Mouse (Mus musculus): ENCODE measurements around the gene Sh2d3c. TPM values are rescaled to one million over a fixed set of nuclear protein-coding genes. Genes with fewer than 3 reads are reported as not detected.

Gene Sh2d3c
- polyA plus RNA-seq, 1 experiment from 2014 or later: 3.6 TPM

DNA sequence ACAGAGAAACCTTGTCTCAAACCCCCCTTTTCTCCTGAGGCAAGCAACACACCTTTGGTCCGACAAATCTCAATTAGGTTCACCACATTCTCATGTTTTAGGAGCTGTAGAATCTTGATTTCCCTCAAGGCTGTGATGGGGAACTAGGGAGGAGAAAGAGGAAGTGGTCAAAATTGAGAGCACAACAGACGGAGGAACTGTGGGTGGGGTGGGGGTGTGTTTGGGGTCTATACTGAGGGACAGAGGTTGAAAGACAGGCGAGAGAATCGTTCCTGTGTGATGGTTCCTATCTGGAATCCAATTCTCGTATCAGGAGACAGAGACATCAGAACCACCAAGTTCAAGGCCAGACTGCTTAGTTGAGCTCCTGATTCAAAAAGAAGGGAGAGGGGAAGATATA, 10.4 kb upstream of the Sh2d3c start:
- ChIA-PET POLR2A (interaction anchor here (0.7 to 1.4 kb wide), 2 partner anchors 11 to 31 kb away, joined by 3 read pairs; no protein-coding TSS in a partner anchor), CTCF (interaction anchor here (0.9 kb wide), 1 partner anchor 47 kb away, joined by 3 read pairs; the partner anchor contains the start of gene Tor2a)
- TF ChIP-seq CTCF (IDR thresholded peaks at IDR 0.05): no peak
- no peaks in the 10 kb centered on the region for H3K27me3 ChIP-seq
- DNase-seq (ENCODE audit: low read depth, low spot score): no peak
- in situ Hi-C loops (cut with MboI; ENCODE audit: low pct_unique_long_range_greater_than_20kb): loop anchor here (5.0 kb wide), 2 partner anchors 47 to 142 kb away; partner anchors contain the start of gene Tor2a
- ATAC-seq: no peak

DNA sequence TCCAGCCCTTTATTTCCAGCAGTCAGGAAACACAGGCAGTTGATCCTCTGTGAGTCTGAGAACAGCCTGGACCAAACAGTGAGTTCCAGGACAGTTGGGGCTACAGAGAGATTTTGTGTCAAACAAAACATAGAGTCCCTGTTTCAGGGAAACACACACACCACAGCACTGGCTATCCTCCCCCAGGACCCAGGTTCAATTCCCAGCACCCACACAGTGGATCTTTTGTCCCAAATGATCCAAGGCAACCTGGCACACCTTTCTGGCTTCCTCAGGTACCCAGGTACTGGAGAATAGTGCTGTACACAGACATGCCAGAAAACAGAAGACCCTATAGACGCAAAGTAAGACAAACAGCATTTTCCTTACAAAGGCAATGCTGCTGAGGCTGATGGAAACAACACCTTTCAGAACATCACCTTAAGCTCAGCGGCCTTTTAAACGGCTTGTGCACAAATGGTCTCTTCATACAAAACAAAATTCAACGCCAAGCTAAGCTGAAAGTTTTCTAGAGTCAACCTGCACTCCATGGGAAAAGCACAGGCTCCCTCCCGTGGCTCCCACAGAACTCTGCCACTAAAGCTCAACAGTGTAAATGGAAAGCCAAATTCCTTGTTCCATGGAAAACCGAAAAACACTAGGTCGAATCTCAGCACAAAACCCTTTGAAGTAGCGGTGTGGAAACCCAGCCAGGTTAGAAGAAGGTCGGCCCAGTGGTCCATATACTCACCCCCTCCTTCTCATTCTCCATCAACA, 9.4 kb upstream of the Sh2d3c start:
- in situ Hi-C loops (cut with MboI; ENCODE audit: low pct_unique_long_range_greater_than_20kb): loop anchor here (5.0 kb wide), 2 partner anchors 46 to 141 kb away; partner anchors contain the start of gene Tor2a
- no peak for TF ChIP-seq CTCF (IDR thresholded peaks at IDR 0.05)
- DNase-seq (ENCODE audit: low read depth, low spot score) (no peak), ATAC-seq (no peak)
- POLR2A ChIA-PET: interaction anchor here (1.2 to 1.4 kb wide), 3 partner anchors 8 to 130 kb away, joined by 3 to 4 read pairs (median 3); no protein-coding TSS in a partner anchor
- CTCF ChIA-PET: no interaction called here
- H3K27me3 ChIP-seq: no peaks in the 10 kb centered on the region

DNA sequence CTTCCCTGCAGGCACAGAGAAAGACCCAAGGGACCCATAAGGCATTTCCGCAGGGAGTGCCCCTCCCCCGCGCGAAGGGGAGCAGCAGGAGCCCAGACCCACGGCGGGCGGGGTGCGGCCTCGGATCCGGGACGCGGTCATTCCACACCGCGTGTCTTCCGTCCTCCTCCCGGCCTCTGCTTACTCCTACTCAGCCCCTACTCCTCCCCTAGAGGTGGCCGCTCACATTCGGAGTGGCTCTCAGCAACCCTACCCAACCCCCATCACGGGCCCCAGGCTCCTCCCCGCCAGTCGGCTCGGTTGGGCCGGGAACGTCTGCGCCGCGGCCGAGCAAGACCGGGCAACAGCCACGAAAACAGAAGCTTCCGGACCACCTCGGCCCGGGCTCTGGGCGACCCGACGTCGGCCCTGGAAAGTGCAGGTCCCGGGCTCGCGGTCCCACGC, 8.7 kb upstream of the Sh2d3c start:
- ATAC-seq (peak; percentile 27), DNase-seq (ENCODE audit: low read depth, low spot score) (no peak)
- no peaks in the 10 kb centered on the region for H3K27me3 ChIP-seq
- in situ Hi-C loops (cut with MboI; ENCODE audit: low pct_unique_long_range_greater_than_20kb): loop anchor here (5.0 kb wide), 2 partner anchors 45 to 140 kb away; partner anchors contain the start of gene Tor2a
- no peak for TF ChIP-seq CTCF (IDR thresholded peaks at IDR 0.05)
- POLR2A ChIA-PET: interaction anchor here (1.0 to 1.3 kb wide), 3 partner anchors 9 to 129 kb away, joined by 3 to 4 read pairs (median 4); partner anchors contain the start of gene Tor2a
- CTCF ChIA-PET: no interaction called here

DNA sequence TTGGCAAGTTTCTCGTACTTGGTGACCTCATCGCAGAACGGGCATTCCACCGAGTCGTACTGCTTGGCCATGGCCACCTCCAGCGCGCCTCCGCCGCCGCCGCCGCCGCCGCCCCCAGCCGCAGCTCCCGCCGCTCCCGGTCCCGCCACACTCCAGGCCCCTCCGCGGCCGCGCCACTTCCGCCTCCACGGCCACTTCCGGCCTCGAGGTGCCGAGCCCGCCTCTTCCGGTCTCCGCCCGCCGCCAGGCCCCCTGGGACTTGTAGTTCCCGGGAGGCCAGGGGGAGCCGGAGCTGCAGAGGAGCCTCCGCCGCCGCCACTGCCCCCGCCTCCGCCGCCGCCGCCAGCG, 8.3 kb upstream of the Sh2d3c start:
- no peak for DNase-seq (ENCODE audit: low read depth, low spot score)
- in situ Hi-C loops (cut with MboI; ENCODE audit: low pct_unique_long_range_greater_than_20kb): loop anchor here (5.0 kb wide), 2 partner anchors 45 to 140 kb away; partner anchors contain the start of gene Tor2a
- CTCF ChIA-PET: interaction anchor here (1.0 kb wide), 1 partner anchor 38 kb away, joined by 4 read pairs; no protein-coding TSS in a partner anchor
- POLR2A ChIA-PET: interaction anchor here (1.0 to 1.3 kb wide), 3 partner anchors 9 to 129 kb away, joined by 3 to 4 read pairs (median 4); partner anchors contain the start of gene Tor2a
- TF ChIP-seq CTCF (IDR thresholded peaks at IDR 0.05): no peak
- peak; percentile 61 for ATAC-seq
- H3K27me3 ChIP-seq: no peaks in the 10 kb centered on the region

DNA sequence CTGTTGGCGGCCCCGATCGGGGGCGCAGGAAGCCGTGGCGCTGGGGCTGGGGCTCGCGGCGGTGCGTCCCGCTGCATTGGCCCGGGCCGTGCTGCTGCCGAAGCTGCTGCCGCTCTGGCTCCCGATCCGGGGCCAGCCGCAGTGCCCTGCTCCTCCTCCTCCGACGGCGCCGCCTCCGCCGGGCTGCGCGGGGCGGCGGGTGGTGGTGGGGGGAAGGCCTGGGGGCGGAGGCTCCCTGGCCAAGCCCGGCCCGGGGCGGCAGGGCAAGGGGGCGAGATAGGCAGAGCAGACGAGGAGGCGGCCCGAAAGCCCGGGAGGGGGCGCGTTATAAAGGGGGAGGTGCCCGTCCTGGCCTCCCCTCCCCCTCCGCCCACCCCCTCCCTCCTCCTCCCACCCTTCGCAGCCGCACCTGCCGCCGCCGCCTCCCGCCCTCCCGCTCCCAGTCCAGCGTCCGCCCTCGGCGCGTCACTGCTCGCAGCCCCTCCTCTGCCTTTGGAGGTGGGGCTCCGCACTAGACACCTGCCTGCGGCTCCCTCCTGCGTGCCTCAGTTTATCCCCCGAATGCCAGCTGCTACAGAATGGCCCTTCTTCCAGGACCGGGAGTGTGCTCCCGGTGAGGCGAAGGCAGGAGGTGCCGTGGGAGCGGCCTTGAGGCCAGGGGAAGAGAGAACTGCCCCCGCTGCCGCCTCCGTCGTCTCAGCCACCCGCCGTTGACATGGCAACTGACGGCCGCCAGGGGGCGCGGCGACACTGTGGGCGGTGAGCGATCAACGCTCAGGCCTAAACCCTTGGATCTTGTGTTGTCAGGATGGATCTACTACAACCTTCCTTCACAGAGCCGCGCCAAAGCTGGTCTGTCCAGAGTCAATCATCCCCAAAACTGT, 7.7 kb upstream of the Sh2d3c start, which contains the start of gene Cdk9:
Gene Cdk9, minus strand, starts transcription at position 143 of the 884 bp plus-strand sequence.
- ATAC-seq (peak; percentile 70), DNase-seq (ENCODE audit: low read depth, low spot score) (no peak)
- no peaks in the 10 kb centered on the region for H3K27me3 ChIP-seq
- CTCF ChIA-PET: interaction anchor here (0.8 to 1.9 kb wide), 7 partner anchors 24 to 225 kb away, joined by 3 to 14 read pairs (median 4); partner anchors contain the start of gene Tor2a
- no peak for TF ChIP-seq CTCF (IDR thresholded peaks at IDR 0.05)
- in situ Hi-C loops (cut with MboI; ENCODE audit: low pct_unique_long_range_greater_than_20kb): loop anchor here (5.0 kb wide), 2 partner anchors 44 to 139 kb away; partner anchors contain the start of gene Tor2a
- POLR2A ChIA-PET: interaction anchor here (0.6 to 2.8 kb wide), 4 partner anchors 37 to 103 kb away, joined by 4 to 15 read pairs (median 4); partner anchors contain the start of gene Tor2a

DNA sequence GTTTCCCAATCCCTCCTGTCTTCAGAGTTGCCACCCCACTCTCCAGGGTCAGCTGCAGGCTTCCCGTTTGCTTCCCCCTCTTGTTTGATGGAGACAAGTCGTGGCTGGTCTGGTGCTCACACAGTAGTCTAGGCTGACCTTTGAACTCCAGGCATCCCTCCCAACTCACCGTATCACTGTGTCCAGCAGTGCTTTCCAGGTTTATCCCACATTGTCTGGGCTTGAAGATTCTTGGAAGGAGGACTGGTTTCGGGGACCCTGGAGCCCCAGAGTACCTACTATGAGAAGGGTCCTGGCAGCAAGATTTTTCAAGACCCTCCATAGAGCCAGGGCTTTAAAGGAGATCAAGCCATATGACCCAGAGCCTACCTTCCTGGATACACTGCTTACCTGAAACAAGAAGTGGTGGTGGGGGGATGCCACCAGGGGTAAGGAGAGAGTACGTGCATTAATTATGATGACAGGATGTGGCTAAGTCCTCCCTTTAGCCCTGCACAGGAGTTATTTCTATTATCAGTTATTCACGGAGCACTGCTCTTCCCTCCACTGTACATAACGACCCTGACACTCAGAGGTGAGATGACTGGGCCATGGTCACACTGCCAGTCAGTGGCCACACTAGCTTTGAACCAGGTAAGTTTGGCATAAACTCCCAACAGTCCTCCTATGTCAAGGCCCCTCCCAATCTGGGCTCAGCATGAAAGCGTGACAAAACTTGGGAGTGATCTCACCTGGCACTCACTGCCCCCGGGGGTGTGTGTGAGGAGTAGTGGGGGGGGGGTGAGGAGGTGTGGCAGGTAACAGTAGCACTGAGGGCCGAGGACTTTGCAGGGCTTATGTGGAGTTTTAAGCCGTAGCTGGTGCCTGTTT, 6.5 kb upstream of the Sh2d3c start:
- DNase-seq (ENCODE audit: low read depth, low spot score) (no peak), ATAC-seq (no peak)
- in situ Hi-C loops (cut with MboI; ENCODE audit: low pct_unique_long_range_greater_than_20kb): loop anchor here (5.0 kb wide), 2 partner anchors 43 to 138 kb away; partner anchors contain the start of gene Tor2a
- no peak for TF ChIP-seq CTCF (IDR thresholded peaks at IDR 0.05)
- H3K27me3 ChIP-seq: no peaks in the 10 kb centered on the region
- CTCF ChIA-PET: interaction anchor here (0.8 to 3.7 kb wide), 10 partner anchors 15 to 224 kb away, joined by 3 to 27 read pairs (median 4); partner anchors contain the start of gene Tor2a
- POLR2A ChIA-PET: interaction anchor here (0.5 to 2.8 kb wide), 3 partner anchors 35 to 198 kb away, joined by 4 to 15 read pairs (median 4); partner anchors contain the start of gene Tor2a

DNA sequence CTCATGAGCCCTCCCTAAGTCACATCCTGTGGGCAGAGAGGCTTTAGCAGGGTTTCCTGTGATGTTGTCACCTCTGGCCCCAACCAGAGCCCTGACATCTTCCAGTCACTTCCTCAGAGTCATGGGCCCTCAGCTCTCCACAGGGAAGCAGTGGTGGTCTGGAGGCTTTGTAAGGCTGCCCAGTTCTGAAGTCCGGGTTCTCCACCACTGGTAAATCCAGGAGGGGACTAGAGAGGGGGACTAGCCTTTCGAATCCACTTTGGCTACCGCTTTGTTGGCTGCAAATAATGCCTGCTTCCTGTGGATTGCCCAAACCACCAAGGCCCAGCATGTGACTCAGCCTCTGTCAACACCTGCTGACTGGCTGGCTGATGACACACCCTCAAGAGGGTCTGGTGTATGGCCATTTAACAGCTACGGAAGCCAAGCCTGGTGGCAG, 5.8 kb upstream of the Sh2d3c start:
- ATAC-seq (no peak), DNase-seq (ENCODE audit: low read depth, low spot score) (no peak)
- ChIA-PET CTCF (interaction anchor here (1.0 to 3.7 kb wide), 4 partner anchors 14 to 143 kb away, joined by 3 to 27 read pairs (median 4); partner anchors contain the start of gene Tor2a), POLR2A (interaction anchor here (2.8 kb wide), 1 partner anchor 41 kb away, joined by 15 read pairs; the partner anchor contains the start of gene Tor2a)
- no peaks in the 10 kb centered on the region for H3K27me3 ChIP-seq
- TF ChIP-seq CTCF (IDR thresholded peaks at IDR 0.05): no peak
- in situ Hi-C loops (cut with MboI; ENCODE audit: low pct_unique_long_range_greater_than_20kb): loop anchor here (5.0 kb wide), 2 partner anchors 42 to 137 kb away; partner anchors contain the start of gene Tor2a

DNA sequence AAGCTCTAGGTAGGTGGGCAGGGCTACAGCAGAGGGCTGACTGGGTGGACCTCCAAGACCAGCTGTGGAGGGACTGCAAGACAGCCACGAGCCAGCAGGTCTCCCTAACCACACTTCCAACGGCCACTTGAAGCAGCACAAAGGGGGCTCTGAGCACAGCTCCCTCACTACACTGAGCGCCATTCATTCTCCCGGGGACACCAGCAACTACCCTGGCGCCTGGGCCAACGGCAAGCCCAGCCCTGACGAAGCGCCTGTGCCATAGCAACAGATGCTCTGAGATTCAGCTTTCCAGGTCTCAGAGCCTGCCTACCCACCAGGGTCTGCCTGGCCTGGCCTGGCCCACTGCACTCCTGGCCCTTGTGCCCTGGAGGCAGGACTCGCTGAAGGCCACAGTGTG, 2.1 kb upstream of the Sh2d3c start:
- in situ Hi-C loops (cut with MboI; ENCODE audit: low pct_unique_long_range_greater_than_20kb): no loop called here
- ATAC-seq (peak; percentile 14), DNase-seq (ENCODE audit: low read depth, low spot score) (no peak)
- ChIA-PET POLR2A (no interaction called here), CTCF (no interaction called here)
- H3K27me3 ChIP-seq: no peaks in the 10 kb centered on the region
- TF ChIP-seq CTCF (IDR thresholded peaks at IDR 0.05): no peak

DNA sequence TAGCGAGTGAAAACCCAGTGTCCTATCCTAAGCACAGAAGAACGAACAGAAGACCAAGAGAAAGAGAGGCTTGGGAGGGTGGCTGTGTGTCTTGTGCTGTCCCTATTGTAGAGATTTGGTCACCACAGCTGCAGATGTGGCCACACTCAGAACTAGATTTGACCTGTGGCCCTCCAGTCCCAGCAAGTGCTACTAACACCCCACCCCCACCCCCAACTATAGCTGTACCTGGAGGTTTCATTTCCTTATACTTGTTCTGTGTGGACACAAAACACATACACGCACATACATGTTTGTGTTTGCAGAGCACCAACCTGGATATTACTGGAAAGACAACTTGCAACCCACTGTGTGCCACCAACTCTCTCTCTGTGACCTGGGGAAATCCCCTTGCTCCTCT, 802 bp upstream of the Sh2d3c start:
- ChIA-PET CTCF (no interaction called here), POLR2A (no interaction called here)
- in situ Hi-C loops (cut with MboI; ENCODE audit: low pct_unique_long_range_greater_than_20kb): no loop called here
- DNase-seq (ENCODE audit: low read depth, low spot score): no peak
- no peak for ATAC-seq
- no peaks in the 10 kb centered on the region for H3K27me3 ChIP-seq
- TF ChIP-seq CTCF (IDR thresholded peaks at IDR 0.05): no peak
